Mouse (Mus musculus) splenic B cell, adult 2 months (primary cell): ENCODE data around the gene Prkn.

ENCODE experiments used
- DNase-seq: peaks from one replicate; pipeline ENCODE4 v3.0.0-alpha.2; 2011; ENCODE audit warnings: low read depth, low spot score
- H3K27me3 ChIP-seq: 2 replicates; pipeline ENCODE4 v1.6.1; 2012; ENCODE audit warnings: mild to moderate bottlenecking, low read length, moderate library complexity, mixed read lengths; ENCODE audit not compliant: control insufficient read depth, poor library complexity, insufficient read depth, severe bottlenecking
- H3K36me3 ChIP-seq: 2 replicates; pipeline ENCODE4 v1.6.1; 2012; ENCODE audit warnings: mild to moderate bottlenecking, low read length, moderate library complexity, mixed read lengths; ENCODE audit not compliant: control insufficient read depth, poor library complexity, insufficient read depth, severe bottlenecking

Gene Prkn

DNA sequence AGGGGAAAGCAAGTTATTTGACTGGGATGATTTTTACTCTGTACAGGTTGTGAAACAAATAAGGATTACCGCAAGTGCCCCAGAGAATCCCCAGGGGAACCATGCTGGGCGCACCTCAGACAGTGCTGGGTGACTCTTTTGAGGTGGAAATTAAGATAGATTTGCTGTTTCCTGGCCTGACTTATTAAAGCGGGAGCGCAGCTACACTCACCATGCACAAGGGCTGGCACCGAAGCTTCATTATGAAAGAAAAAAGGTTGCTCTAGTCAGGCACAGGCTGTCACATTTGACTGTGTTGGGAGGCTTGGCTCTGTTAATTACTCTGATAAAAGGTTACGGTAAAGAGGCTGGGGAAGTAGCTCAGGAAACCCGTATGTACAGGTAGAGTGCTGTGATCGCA lies 97.7 kb downstream of the Prkn start:
- H3K36me3 ChIP-seq = no peaks in the 10 kb centered on the region
- no peaks in the 10 kb centered on the region for H3K27me3 ChIP-seq
- DNase-seq = no peak

DNA sequence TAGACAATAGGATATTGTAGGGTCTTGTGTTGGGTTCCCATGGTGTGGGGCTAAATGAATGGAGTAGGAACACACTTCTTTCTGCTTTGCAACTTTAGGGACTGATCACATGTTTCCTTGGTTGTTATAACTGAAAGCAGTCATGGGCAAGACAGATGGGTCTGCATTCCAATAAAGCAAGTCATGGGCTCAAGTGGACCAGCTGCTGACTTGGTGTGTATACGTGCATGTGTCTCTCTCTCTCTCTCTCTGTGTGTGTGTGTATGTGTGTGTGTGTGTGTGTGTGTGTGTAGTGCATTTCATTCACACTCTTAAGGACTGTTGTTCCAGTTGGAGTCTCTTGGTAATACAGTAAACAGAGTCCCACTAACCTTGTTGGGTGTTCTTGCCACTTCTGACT lies 98.6 kb downstream of the Prkn start:
- Histone ChIP-seq H3K36me3 (no peaks in the 10 kb centered on the region), H3K27me3 (no peaks in the 10 kb centered on the region)
- DNase-seq = no peak

DNA sequence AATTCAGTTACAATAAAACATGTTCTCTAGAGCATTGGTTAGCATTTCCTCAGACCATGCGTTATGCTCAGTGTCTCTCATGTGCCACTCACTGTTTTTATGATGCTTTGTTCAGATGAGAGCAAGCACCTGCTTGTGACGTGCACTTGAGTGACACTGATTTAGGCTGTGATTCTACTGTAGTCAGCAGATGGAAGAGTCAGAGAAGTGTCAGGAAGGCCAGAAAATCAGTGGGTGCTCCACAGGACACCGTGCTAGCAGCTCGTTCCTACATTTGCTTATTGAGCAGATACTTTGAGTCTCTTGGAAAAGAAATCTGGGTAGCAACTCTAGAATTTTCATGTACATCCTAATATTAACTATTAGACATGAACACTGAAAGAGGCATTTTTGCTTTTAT lies 106.4 kb downstream of the Prkn start:
- no peaks in the 10 kb centered on the region for H3K27me3 ChIP-seq
- no peak for DNase-seq

DNA sequence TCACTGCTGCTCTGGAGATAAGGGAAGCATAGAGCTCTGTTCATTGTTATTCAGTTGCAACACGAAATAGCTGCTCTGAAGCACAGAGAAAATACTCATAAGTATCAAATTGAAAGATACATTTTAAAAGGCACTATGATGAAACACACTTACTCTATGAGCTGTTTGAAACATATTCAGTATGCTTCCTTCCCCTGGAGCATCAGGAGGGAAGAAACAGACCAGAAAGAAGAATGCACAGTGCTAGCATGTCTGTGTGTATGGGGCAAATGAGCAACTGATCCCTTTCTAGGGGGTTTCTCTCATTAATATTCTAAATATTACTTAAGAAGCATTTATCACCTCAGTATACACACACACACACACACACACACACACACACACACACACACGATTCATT lies 107.4 kb downstream of the Prkn start:
- Histone ChIP-seq H3K27me3 (no peaks in the 10 kb centered on the region), H3K36me3 (no peaks in the 10 kb centered on the region)
- DNase-seq = no peak

More for the DNA sequence above, 106.4 kb downstream of the Prkn start:
- no peaks in the 10 kb centered on the region for H3K36me3 ChIP-seq

DNA sequence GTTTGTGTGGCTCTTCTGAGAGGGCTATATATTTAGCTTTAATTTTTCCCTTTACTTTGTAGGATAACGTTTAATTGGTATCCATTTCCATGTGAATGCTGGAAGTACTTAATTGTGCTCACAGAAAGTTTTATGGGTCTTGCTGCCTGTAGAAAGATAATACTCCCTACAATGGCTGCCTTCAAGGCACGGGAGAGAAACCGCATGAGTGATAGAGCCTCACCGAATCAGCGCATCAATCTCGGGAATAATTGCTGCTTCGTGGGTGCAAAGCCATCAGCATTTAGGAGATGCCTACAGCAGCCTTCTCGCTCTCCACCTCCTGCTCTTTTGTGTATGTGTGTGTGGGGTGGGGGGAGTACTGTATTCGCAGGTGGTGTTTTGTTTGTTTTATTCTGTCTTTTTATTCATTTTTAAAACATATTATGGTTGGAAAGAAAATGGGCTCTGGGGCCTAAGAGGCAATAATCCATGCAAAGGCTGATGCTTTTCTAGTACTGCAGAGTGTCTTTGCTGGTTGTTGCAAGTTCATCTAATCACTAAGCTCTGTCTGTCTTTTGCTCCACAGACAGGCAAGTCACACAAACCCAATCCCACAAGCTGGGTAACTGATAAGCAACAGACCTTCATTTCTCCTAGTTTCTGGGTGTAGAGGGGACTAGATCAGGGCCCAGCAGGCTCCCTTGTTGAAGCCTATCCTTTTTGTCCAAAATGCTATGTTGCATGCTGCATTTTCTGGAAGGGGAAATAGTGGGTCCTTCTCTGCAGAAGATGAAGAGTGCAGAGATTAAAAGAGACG lies 119.1 kb downstream of the Prkn start:
- Histone ChIP-seq H3K27me3 (no peaks in the 10 kb centered on the region), H3K36me3 (no peaks in the 10 kb centered on the region)
- DNase-seq = no peak

DNA sequence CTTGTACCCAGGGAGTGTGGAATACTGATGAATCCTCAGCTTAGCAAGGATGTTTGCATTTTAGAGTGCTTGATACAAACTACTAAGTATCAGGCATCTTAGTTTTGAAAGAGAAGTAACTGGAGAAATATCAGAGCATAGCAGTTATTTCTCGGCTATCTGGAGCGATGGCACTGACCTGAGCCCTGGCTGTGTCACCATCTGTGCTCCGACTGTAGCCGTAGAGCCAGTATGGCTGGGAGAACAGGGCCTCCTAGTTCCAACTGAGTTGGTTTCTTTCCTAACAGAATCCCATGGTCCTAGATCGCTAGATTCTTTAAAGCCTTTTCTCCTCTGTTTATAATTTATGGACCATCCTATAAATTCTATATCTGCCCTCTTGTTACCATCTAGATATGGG lies 122.0 kb downstream of the Prkn start:
- H3K27me3 ChIP-seq = no peaks in the 10 kb centered on the region
- DNase-seq = no peak
- no peaks in the 10 kb centered on the region for H3K36me3 ChIP-seq

DNA sequence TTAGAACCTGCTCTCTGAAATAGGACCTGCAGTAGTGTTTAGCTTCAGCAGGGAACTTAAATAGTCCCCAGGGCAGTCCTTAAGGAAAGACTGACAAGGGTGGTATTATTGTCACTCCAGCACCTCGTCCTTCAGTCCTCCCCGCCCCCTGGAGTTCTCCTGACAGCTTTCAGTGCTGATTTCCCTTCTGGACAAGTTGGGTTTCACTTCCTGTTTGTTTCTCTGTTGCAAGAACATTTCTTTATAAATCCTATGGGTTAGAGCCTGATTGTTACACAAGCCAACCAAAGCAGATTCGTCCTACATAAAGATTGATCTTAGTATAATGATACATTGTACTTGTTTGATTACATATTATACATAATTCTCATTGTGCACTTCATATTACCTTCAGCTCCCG lies 142.0 kb downstream of the Prkn start:
- Histone ChIP-seq H3K27me3 (no peaks in the 10 kb centered on the region), H3K36me3 (no peaks in the 10 kb centered on the region)
- no peak for DNase-seq

DNA sequence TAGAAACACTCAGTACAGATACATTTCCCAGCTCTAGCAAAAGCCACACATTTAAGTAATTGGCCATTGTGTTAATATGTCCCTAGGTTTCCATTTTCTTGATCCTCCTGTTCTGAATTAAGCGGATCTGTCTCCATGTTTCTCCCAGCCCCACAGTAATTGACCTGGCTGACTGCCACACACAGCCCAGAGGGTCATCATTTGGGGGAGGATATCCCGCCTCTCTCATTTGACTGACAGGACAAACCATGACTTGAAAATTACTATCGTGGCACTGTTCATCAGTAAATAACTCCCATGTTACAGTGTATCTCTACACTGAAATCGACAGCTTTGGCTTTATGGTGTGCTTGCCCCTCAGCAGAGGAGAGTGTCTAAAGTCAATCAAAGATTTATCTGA lies 146.9 kb downstream of the Prkn start:
- Histone ChIP-seq H3K27me3 (no peaks in the 10 kb centered on the region), H3K36me3 (no peaks in the 10 kb centered on the region)
- no peak for DNase-seq

DNA sequence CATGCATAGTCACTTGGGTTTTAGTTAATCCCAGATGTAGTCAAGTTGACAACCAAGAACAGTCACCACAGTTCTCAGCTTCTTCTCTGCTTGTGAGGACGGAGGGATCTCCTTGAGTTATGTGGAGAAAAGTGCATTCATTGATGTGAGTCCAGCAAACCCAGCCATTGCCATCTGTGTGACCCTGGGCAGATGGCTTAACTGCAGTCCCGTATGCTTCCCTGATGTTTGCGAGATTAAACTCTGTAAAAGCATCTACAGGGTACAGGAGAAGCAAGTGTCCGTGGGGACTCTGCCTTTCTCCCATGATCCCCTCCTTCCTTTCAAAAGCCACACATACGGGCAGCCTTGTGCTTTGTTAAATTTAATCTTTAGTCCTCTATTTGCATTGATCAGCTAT lies 157.1 kb downstream of the Prkn start:
- DNase-seq = no peak
- H3K27me3 ChIP-seq = no peaks in the 10 kb centered on the region
- no peaks in the 10 kb centered on the region for H3K36me3 ChIP-seq

DNA sequence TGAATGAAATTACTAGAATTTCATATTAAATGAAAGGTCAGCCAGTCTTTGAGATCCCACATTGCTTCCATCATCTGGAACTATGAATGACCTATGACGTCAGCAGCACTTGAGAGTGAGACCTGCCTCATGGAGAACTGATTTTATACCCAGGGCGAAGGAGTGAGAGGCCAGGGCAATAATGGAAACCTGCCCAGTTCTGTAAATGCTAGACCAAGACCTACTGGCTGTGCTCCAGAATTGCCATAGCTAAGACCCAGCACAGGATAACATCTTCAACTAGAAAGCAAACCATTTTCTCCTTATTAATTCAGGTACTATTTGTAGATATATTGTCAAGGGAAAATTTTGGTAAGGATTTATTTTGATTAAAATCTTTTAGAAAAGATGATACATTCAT lies 183.2 kb downstream of the Prkn start:
- no peaks in the 10 kb centered on the region for H3K27me3 ChIP-seq
- H3K36me3 ChIP-seq = no peaks in the 10 kb centered on the region
- DNase-seq = no peak

DNA sequence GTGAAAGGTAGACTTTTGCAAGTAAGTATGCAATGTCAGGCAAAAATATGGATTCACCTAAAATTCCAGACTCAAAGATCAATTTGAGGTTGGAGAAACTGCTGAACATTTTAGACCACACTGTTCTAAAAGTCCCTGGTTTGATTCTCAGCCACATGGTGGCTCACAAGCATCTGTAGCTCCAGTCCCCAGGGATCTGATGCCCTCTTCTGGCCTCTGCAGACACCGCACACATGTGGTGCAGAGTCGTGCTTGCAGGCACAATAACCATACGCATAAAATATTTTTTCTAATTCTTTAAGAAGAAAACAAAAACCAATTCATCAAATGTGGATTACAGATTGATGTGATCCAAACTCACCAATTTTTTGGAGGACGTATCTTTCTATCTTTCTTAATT lies 189.2 kb downstream of the Prkn start:
- H3K36me3 ChIP-seq = no peaks in the 10 kb centered on the region
- DNase-seq = no peak
- H3K27me3 ChIP-seq = no peaks in the 10 kb centered on the region

DNA sequence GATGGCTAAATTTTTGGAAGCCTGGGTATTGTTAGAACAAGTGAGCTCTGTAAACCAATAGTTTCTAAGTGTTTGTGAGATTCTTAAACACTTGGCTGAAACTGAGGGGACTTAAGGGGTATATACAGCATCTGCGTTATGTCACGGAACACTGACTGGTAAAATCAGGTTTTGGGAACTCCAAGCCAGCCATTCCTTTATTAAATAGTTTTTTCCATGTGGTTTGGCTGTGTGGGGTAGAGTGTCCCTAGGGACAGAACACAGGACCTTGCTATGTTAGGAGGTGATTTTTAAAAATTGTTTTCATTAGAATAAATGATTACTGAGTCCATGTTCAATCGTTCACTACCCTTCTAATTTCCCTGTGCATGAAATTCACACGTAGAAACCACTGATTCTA lies 190.8 kb downstream of the Prkn start:
- Histone ChIP-seq H3K36me3 (no peaks in the 10 kb centered on the region), H3K27me3 (no peaks in the 10 kb centered on the region)
- no peak for DNase-seq

DNA sequence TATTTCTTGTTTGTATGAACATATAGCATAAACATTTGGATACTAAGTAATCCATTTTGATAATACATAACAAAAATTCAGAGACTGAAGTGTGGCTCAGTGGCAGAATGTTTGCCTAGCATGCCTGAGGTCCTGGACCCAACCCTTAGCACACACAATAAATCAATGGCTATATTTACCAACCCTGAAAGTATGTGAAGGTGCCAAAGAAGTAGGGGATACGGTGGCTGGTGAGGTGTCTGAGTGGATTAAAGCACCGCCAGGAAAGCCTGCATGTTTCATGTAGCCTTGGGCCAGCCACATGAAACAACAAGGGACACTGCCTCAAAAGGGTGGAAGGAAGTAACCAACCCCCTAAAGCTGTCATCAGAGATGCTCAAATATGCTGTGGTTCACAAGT lies 192.2 kb downstream of the Prkn start:
- no peaks in the 10 kb centered on the region for H3K36me3 ChIP-seq
- no peak for DNase-seq
- H3K27me3 ChIP-seq = no peaks in the 10 kb centered on the region

DNA sequence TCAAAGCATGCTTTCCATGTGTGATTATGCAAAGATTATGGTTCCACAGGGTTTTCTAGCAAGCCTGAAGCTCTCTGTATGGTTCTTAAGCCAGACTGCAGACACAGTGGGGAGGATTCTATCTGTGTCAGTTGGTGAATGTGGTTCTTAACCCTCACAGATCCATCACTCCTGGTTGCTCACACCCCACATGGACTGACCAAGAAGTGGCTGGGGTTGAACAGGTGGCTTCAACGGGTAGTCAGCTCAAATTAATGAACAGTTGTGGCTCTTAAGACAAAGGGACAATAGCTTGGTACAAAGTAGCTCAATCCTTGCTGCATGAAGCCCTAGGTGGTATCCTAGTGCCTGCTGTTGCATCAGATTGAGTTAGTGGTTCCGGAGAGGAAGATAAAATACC lies 193.4 kb downstream of the Prkn start:
- DNase-seq = no peak
- no peaks in the 10 kb centered on the region for H3K36me3 ChIP-seq
- H3K27me3 ChIP-seq = no peaks in the 10 kb centered on the region

DNA sequence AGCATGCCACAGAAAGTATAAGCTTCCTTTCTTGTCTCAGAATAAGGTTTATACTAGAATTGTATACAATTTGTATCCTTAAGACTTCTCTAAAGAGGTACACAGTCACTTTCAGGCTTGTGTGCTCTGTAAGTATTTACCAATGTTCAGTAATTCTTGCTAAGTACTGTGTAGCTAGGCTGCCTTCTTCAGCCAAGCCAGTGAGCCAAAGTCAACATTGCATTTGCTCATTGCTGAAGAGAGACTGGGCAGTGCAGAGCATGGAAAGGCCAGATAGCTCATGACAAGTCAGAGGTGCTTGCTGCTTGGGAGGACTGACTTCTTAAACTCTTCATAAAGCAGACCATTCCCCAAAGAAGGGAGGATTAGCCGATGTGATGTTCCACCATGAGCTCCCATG lies 198.1 kb downstream of the Prkn start:
- no peaks in the 10 kb centered on the region for H3K36me3 ChIP-seq
- no peaks in the 10 kb centered on the region for H3K27me3 ChIP-seq
- no peak for DNase-seq

DNA sequence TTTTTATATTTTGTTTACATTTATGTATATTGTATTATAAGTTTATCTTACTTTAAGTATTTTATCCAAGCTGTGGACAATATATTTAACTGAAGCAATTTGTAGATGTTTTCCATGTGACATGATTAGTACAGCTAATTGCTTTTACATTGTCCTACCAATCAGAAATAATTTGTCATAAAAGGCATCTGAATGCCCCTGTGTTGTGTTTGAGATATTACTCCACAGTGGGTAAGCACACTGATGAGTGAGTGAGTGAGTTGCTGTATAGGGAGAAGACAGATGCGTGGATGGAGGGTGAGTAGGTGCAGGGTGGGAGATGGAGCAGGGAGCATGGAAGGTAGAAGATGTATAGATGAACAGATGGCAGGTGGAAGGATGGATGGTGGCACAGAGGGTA lies 218.8 kb downstream of the Prkn start:
- DNase-seq = no peak
- no peaks in the 10 kb centered on the region for H3K27me3 ChIP-seq
- no peaks in the 10 kb centered on the region for H3K36me3 ChIP-seq
